In genomic region chr19:57611291-57612178, GRCm38 (mm10) we compare ENCODE assay signal across 8 mouse cellular contexts. TPM values are rescaled to one million over a fixed set of nuclear protein-coding genes. Genes with fewer than 3 reads are reported as not detected.
DNase-seq lines count a peak whose midpoint lies in the region; ATAC-seq and TF ChIP-seq lines count a peak whose summit lies in the region.

No protein-coding gene starts in this region.

- WGBS in forebrain, embryonic 13.5 days: 1% methylated on average over 53 of the region's 57 CpGs
- WGBS in lung, postnatal 0 days: 1% methylated on average over 32 of the region's 57 CpGs

- peak; percentile 21 for DNase-seq in ES-E14 (ENCODE audit: low read depth, low spot score)
- peak; percentile 56 to 64 for DNase-seq in heart, postnatal 36 days
- peak; percentile 25 to 35 for DNase-seq in layer of hippocampus, adult 8-10 months (ENCODE audit: low spot score in 2 of 2)
- peak; percentile 65 for DNase-seq in lung, postnatal 0 days (ENCODE audit: low spot score)
- DNase-seq in ovary, postnatal 10 days (ENCODE audit: low spot score): peak; percentile 46
- peak; percentile 70 to 77 for DNase-seq in thymus, postnatal 36 days

- peak overlapping the region; percentile 93 for H3K4me2 ChIP-seq in forebrain, embryonic 13.5 days
- H3K4me2 ChIP-seq in lung, postnatal 0 days (replicated peaks; ENCODE audit: low read depth, low read length): peak overlapping the region; percentile 99

- TF ChIP-seq CTCF in lung, postnatal 0 days (IDR thresholded peaks at IDR 0.05): peak; percentile 47

- H3K4me1 ChIP-seq in ES-E14 (ENCODE audit: control insufficient read depth in 2 of 2, insufficient read depth in 2 of 2, low read length in 2 of 2, poor library complexity in 1 of 2): peaks cover 0 to 3% of the 10 kb centered on the region in 2 experiments; a peak in 2 of 4 replicates
- H3K4me1 ChIP-seq in brown adipose tissue, adult 24 weeks (ENCODE audit: control insufficient read depth, insufficient read depth, insufficient read length, low read length): no peaks in the 10 kb centered on the region
- H3K4me1 ChIP-seq in forebrain, embryonic 13.5 days: peaks cover 38% of the 10 kb centered on the region
- H3K4me1 ChIP-seq in lung, postnatal 0 days (ENCODE audit: insufficient read depth, low read depth, low read length): 0 out of 2 replicates have a peak, but pooled peaks cover 3% of the 10 kb centered on the region

- H3K36me3 ChIP-seq in ES-E14 (ENCODE audit: control insufficient read depth, insufficient read depth, low read length, poor library complexity, severe bottlenecking): no peaks in the 10 kb centered on the region
- no peaks in the 10 kb centered on the region for H3K36me3 ChIP-seq in forebrain, embryonic 13.5 days (ENCODE audit: poor library complexity, severe bottlenecking)
- H3K36me3 ChIP-seq in lung, postnatal 0 days (ENCODE audit: insufficient read depth, low read length): no peaks in the 10 kb centered on the region

- ATAC-seq in forebrain, embryonic 13.5 days: peak; percentile 72
- peak; percentile 73 for ATAC-seq in lung, postnatal 0 days

- H3K27me3 ChIP-seq in forebrain, embryonic 13.5 days: no peaks in the 10 kb centered on the region
- no peaks in the 10 kb centered on the region for H3K27me3 ChIP-seq in lung, postnatal 0 days (replicated peaks; ENCODE audit: insufficient read depth, low read length)

- H3K9me3 ChIP-seq in ES-E14 (ENCODE audit: control insufficient read depth, insufficient read depth, low read depth, low read length): no peaks in the 10 kb centered on the region
- H3K9me3 ChIP-seq in forebrain, embryonic 13.5 days (replicated peaks): no peaks in the 10 kb centered on the region
- no peaks in the 10 kb centered on the region for H3K9me3 ChIP-seq in lung, postnatal 0 days (ENCODE audit: low read length)

- no peak overlapping the region for H3K27ac ChIP-seq in ES-E14 (ENCODE audit: insufficient read depth, low read depth, low read length, poor library complexity, severe bottlenecking)
- H3K27ac ChIP-seq in brown adipose tissue, adult 24 weeks (replicated peaks; ENCODE audit: low read depth, low read length): no peak overlapping the region
- peak overlapping the region; percentile 95 for H3K27ac ChIP-seq in forebrain, embryonic 13.5 days
- H3K27ac ChIP-seq in lung, postnatal 0 days (ENCODE audit: low read length): peak overlapping the region; percentile 97

- no peak for TF ChIP-seq EP300 in lung, postnatal 0 days (IDR thresholded peaks at IDR 0.05)

- H3K9ac ChIP-seq in ES-E14 (ENCODE audit: insufficient read depth, low read depth, low read length, poor library complexity, severe bottlenecking): peak overlapping the region; percentile 81
- peak overlapping the region; percentile 90 for H3K9ac ChIP-seq in forebrain, embryonic 13.5 days
- H3K9ac ChIP-seq in lung, postnatal 0 days (replicated peaks; ENCODE audit: low read depth): peak overlapping the region; percentile 92

- in situ Hi-C loops in ES-E14 (cut with MboI; ENCODE audit: low sequenced_read_pairs in 2 of 2, unreplicated experiment in 2 of 2): no loop called here

- intact Hi-C loops in heart, postnatal 36 days (cut with DNase I): loop anchor here (5.0 to 10.0 kb wide), 2 partner anchors 207 to 249 kb away; partner anchors contain the start of gene Fam160b1

- peak overlapping the region; percentile 88 to 97 for H3K4me3 ChIP-seq in ES-E14 (ENCODE audit: insufficient read depth in 1 of 2, low read depth in 1 of 2, low read length in 2 of 2, poor library complexity in 1 of 2, severe bottlenecking in 1 of 2)
- peak overlapping the region; percentile 81 for H3K4me3 ChIP-seq in brown adipose tissue, adult 24 weeks (ENCODE audit: insufficient read depth, low read depth, low read length)
- peak overlapping the region; percentile 63 for H3K4me3 ChIP-seq in forebrain, embryonic 13.5 days
- peak overlapping the region; percentile 95 for H3K4me3 ChIP-seq in lung, postnatal 0 days (ENCODE audit: low read depth, low read length)

TF ChIP-seq in ES-E14, 5 proteins besides CTCF, POLR2A, EP300 and RAD21:
- TF ChIP-seq HCFC1 (IDR thresholded peaks at IDR 0.05; ENCODE audit: borderline replicate concordance, insufficient read depth, low read length): no peak
- TF ChIP-seq CHD2 (IDR thresholded peaks at IDR 0.05; ENCODE audit: low read depth, low read length): no peak
- TF ChIP-seq ZC3H11A (IDR thresholded peaks at IDR 0.05; ENCODE audit: borderline replicate concordance, low read depth, low read length): no peak
- no peak for TF ChIP-seq ZNF384 (IDR thresholded peaks at IDR 0.05; ENCODE audit: low read depth, low read length)
- TF ChIP-seq MAFK (IDR thresholded peaks at IDR 0.05; ENCODE audit: insufficient read depth, low read depth, low read length): no peak

RNA-seq across cellular contexts. Expression of gene Atrnl1, which starts 0.7 kb away (rescaled TPM):
- 6.3 and 6.7 TPM in 2 replicates for total RNA-seq in ES-E14 (2012; rRNA removed)
- 6.9 and 7.6 TPM in 2 replicates for polyA plus RNA-seq in brown adipose tissue, adult 24 weeks (2012; ENCODE audit: insufficient read depth, insufficient read length, missing spikeins)
- 5.1 and 6.7 TPM in 2 replicates for polyA plus RNA-seq in forebrain, embryonic 13.5 days (2015; fragmentation: Nextera tagmentation; extraction: Ambion mirVana)
- 10 to 100 TPM; 15.4 to 15.8 TPM for total RNA-seq in heart, postnatal 36 days (2021)
- total RNA-seq in layer of hippocampus, adult 8-10 months (2022): 10 to 100 TPM; 60.7 to 70.3 (median 65.2) TPM
- 4.5 and 5.2 TPM in 2 replicates for polyA plus RNA-seq in lung, postnatal 0 days (2015; fragmentation: Nextera tagmentation; extraction: Ambion mirVana)

Comparison
In these comparisons a context has a peak if more than half of its experiments do, and no peak if none do; other contexts are left out.
1. DNase-seq: peak in every context shown above with its lines; median percentile 74 in thymus, postnatal 36 days; 65 in lung, postnatal 0 days; 60 in heart, postnatal 36 days; 46 in ovary, postnatal 10 days; 30 in layer of hippocampus, adult 8-10 months; 21 in ES-E14.
2. H3K27ac ChIP-seq: peak in forebrain, embryonic 13.5 days (single experiment) and lung, postnatal 0 days (single experiment); none in ES-E14 (single experiment) and brown adipose tissue, adult 24 weeks (single experiment).
3. Peak in every context shown above with its lines, with median percentiles within 50 percentile points of each other: H3K4me3 ChIP-seq and H3K9ac ChIP-seq.